Mouse (Mus musculus): ENCODE measurements at regions not wholly inside any gene's neighbourhood (a gene's known extent, or its start where the extent isn't known, plus 50 kb on each side); places are given as distances from the start of the nearest gene placed in this dataset.

- TF ChIP-seq CTCF (IDR thresholded peaks at IDR 0.05; ENCODE audit: extremely low read depth, insufficient read depth, insufficient read length, insufficient replicate concordance) (no peak), POLR2A (IDR thresholded peaks at IDR 0.05; ENCODE audit: low read depth, low read length) (no peak)
Measured at GRCm38 (mm10) chr11:111913891-111914290, 847.9 kb downstream of the Kcnj2 start.

All from spleen, adult 2 months (tissue).